Mouse (Mus musculus) left cerebral cortex, adult 18-20 months (tissue): ENCODE data around the gene Mylip. TPM values are rescaled to one million over a fixed set of nuclear protein-coding genes. Genes with fewer than 3 reads are reported as not detected.

ENCODE experiments used
- DNase-seq, 2 experiments: peaks; one replicate each; pipeline ENCODE4 v3.0.0; 2021 to 2022; ENCODE audit warnings: low spot score in 2 of 2, mixed read lengths in 1 of 2
- total RNA-seq, 2 experiments: library from RNA; stranded (reverse); gene quantifications; 2 replicates each; pipeline ENCODE4 v1.2.3; 2021

Mylip gene
- total RNA-seq, 2 experiments from 2014 or later = 12.9 to 14.2 TPM

DNA sequence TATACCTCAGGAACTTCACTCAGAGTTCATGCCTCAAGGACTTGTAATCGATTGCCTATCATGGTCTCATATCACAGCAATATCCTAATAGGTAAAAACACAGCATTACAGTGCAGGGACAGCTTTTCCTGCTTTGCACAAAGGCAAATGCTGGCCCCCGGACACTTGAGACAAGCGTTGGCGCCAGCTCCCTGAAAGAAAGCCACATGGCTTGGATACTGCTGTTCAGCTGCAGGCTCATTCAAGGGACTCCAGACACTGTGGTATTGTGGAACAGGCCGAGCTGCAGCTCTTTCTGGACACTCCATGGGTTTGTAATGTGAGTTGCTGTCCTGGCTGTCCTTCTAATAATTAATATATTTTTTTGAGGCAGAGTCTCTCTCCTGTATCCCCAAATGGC lies 34.4 kb downstream of the Mylip start:
- no peak for DNase-seq

GRCm38 (mm10) chr13:45429239-45429638 lies 39.7 kb downstream of the Mylip start:
- DNase-seq = no peak

DNA sequence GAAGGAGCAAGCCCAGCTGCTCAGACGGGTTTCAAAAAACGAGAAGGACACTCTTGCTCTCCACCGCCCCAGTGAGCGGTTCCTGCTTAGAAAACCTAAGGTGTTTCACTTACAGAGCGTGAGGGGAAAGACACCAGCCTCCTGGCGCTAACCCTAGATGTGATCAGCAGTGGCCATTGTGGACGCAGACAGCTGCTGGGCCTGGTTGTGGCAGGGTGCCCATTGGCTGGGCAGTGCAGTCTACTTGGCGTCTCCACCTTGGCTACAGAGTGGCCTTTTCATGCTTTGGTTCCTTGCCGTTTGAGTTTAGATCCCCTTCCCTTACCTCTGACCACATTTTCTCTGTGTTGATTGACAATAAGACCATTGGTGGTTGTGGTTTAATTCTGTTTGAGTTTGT lies 47.6 kb downstream of the Mylip start:
- DNase-seq = no peak

DNA sequence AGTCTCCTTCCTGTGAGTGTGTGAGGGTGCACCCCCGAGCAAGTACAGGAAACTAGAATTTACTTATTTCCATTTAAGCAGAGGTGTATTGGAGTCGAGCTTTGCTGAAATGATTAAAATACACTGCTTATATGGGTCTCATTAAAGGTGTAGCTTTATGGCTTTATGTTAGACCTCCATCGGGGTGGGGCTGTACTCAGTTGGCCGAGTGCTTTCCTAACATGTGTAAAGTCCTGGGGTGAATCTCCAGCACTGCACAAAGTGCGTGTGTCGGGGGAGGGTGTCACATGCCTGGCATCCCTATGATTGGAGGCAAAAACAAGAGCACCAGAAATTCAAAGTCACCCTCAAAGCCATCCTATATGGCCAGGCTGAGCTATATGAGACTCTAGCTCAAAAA lies 49.3 kb downstream of the Mylip start:
- DNase-seq = no peak

DNA sequence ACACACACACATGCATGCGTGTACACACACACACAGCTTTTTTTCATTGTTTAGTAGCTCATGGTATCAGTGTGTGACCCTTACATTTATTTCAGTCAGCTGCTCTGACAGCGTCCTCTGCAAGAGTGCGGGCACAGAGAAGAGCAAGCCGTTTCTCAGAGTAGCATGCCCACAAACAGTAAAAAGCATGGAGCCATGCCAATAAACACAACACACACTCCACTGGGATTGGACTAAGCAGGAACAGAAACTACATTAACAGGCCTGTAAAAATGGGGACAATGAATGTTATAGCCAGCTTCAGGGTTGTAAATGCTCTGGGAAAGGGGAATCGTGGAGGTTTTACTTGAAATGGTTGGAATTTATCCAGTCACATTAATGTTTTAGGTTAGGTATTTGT lies 50.7 kb downstream of the Mylip start:
- no peak for DNase-seq

- DNase-seq = no peak
Observed at GRCm38 (mm10) chr13:45442451-45442850, 52.9 kb downstream of the Mylip start.

- DNase-seq = no peak
Observed at GRCm38 (mm10) chr13:45442918-45443535, 53.5 kb downstream of the Mylip start.

DNA sequence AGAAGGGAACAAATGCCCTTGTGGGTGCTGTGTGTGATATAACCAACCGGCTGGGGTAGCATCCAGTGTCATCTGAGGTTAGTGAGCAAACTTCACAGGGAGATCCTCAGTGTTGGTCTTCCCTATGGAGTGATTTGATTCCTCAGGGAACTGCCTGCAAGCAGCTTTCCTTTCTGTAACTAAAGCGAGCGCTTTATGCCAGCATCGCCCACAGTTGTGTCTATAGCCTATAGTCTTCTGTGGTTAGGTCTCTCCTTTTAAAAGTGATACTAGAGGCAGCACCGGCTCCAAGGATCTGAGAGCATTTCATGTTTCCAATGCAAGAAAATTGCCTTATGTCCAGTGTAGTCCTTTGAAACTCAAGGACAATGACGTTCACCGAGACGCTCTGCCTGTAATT lies 54.7 kb downstream of the Mylip start:
- DNase-seq = peak in 1 of 2 experiments; percentile 22

- DNase-seq = no peak
Observed at GRCm38 (mm10) chr13:45444652-45445051, 55.1 kb downstream of the Mylip start.

DNA sequence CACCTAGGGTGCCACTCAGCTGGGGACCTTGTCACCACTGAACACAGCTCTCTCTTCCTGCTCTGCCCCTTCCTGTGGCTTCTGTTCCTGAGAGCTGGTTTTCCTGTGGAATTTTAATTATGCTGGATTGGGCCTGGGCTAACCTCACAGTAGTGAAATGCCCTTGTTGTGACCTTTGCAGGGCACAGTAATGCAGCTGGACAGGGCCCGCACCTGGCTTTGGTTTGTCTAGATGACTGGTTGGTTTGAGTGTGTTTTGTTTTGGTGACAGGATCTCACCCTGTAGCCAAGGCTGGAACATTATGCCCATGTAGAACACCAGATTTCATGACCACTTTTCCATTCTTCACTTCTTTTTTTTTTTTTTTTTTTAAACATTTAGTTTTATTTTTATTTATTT lies 57.1 kb downstream of the Mylip start:
- no peak for DNase-seq

DNA sequence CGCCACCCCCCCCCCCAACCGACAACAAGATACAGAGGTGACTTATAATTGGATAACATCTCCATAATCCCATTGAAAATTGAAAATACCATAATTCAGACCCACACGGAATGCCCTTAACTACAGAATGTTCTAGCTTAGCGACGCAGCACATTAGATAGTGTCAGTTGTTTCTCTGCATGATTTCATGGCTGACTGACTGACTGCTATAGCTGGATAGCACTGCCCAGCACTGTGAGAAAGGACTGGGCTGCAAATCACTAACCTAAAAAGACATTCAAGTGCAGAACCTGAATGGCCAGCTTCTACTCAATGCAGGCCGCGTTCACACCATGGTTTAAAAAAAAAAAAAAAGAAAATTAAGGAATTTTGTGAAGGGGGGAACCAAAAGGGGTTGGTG lies 62.9 kb downstream of the Mylip start:
- no peak for DNase-seq

GRCm38 (mm10) chr13:45453033-45453432 lies 63.5 kb downstream of the Mylip start:
- no peak for DNase-seq

DNA sequence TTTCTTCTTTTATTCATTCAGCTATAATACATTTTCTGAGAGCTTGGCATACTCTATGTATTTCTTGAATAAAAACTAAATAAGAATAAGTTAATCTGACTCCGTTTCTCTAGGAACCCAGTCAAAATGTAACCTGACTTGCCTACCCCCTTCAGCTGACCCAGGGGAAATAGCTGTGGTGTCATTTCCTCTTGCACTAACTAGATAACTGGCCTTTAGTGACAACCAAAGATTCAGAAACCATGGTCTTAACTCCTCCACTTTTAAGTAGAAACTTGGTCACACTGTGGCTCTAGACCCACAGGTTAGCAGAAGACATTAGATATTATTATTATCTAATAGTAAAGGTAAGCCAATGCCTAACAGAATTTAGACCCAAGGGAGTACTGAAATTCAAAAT lies 64.5 kb downstream of the Mylip start:
- no peak for DNase-seq

- DNase-seq = no peak
Observed at GRCm38 (mm10) chr13:45454641-45455040, 65.1 kb downstream of the Mylip start.

DNA sequence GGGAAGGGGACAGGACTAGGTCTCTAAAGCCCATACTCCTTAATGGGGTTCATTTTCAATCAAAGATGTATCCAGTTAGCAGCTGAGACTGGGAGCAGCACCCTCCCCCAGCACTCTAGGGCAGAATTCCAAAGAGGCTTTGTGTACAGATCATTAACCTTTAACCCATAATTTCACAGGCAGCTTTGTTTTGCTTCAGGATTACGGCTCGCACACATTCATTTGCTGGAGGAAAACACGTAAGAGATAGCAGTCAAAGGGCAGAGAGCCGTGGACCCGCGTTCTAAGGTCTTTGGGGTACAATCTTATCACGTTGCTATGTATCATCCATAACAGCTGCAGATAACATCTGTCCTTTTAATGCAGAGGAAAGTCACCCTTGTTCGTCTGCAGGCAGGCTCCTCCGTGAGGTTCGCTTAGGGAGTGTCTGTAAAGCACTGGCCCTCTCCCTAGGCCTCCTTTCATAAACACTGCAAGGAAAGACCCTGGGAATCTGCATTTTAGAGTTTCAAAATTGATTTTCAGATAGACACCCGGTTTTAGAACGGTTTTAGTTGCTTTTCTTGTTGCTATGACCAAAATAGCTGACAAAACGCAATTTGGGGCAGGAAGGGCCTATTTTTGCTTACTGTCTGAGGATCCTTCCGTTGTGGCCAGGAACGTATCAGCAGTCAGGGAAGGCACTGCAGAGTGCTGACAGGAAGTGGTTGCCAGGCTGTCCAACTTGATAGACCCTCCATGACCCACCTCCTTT lies 65.7 kb downstream of the Mylip start:
- no peak for DNase-seq

DNA sequence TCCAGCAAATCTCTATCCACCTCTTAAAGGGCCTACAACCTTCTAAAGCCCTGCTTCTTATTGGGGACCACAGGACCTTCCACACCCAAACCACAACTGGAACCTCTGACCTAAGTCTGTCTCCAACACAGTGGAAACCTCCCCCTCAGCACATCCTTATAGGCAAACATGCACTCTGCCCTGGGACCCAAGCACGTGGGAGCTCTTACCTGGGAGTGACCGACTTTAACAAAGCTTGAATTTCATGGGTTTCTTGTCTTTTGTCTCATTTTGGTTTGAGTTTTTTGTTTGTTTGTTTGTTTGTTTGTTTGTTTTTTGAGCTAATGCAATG lies 66.3 kb downstream of the Mylip start:
- DNase-seq = no peak

GRCm38 (mm10) chr13:45457459-45457858 lies 67.9 kb downstream of the Mylip start:
- no peak for DNase-seq

- no peak for DNase-seq
Observed at GRCm38 (mm10) chr13:45460177-45460576, 70.6 kb downstream of the Mylip start.

- no peak for DNase-seq
Observed at GRCm38 (mm10) chr13:45461370-45461958, 71.9 kb downstream of the Mylip start.
